Mouse (Mus musculus) brown adipose tissue, adult 24 weeks (tissue): ENCODE data around the gene Gm28363. TPM values are rescaled to one million over a fixed set of nuclear protein-coding genes. Genes with fewer than 3 reads are reported as not detected.
"Not testable (repeated sequence)": the region's sequence is repeated elsewhere in the genome, so short reads cannot be mapped to it uniquely, and the experiment has no call there.

ENCODE experiments used
- H3K27ac ChIP-seq: fragments of 200-500 bp; replicated peaks from 2 replicates; pipeline ENCODE4 v1.5.1; 2012; ENCODE audit warnings: low read depth, mild to moderate bottlenecking, low read length
- H3K4me1 ChIP-seq: fragments of 200-500 bp; 2 replicates; pipeline ENCODE4 v1.6.1; 2012; ENCODE audit warnings: low read length, mixed read lengths; ENCODE audit not compliant: control insufficient read depth, insufficient read depth, insufficient read length
- H3K4me3 ChIP-seq: fragments of 200-500 bp; 2 replicates; pipeline ENCODE4 v1.5.1; 2012; ENCODE audit warnings: low read depth, mild to moderate bottlenecking, low read length, moderate library complexity; ENCODE audit not compliant: insufficient read depth
- polyA plus RNA-seq: library from polyadenylated mRNA; stranded (reverse); fragments of >200 nt; gene quantifications from 2 replicates; pipeline ENCODE4 v1.2.4, GENCODE M21; 2012; ENCODE audit not compliant: missing spikeins, insufficient read depth, insufficient read length

Gene Gm28363
- polyA plus RNA-seq = not detected in 2 replicates

DNA sequence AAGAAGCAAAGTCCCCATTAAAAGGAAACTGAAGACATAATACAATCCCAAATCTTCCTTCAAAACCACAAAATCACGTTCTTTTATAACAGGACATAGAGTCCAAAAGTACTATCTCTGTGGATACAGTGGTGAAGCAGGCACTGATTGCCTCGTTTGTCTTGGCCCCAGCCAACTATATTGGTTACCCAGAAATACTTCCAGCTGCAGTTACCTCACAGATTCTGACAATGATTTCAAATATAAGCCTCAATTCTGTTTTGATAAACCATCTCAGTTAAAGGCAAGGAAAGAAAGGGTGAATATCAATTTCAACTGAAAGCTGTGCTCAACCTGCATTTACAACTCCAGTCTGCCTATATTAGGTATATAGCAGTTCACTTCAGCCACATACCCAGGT, at the start of gene Gm28363:
Gene Gm28363 (plus strand): TSS at position 301 of the 400 bp plus-strand sequence.
- H3K4me1 ChIP-seq = not testable (repeated sequence)

DNA sequence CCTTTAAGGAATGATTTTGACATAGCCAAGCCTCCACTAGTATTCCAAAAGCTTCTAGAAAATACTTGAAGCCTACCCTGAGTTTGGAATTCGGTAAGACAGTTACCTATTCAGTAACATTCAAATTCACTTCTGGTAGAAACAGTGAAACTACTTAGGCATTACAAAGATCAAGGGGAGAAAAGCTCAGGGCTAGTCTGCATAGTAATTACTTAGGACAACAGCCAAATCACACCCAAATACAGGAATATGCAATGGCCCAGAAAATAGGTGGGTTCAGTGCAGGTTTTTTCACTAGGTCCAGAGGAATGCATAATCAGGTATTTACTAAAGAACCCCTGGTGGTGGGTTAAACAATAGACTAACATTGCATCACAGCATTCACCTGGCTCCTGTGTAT, 46.7 kb upstream of the Gm28363 start:
- H3K4me3 ChIP-seq, H3K4me1 ChIP-seq, H3K27ac ChIP-seq: not testable (repeated sequence)

More for the DNA sequence above, at the start of gene Gm28363:
- not testable (repeated sequence) for H3K4me3 ChIP-seq, H3K27ac ChIP-seq

Other genes starting within 250 kb of the Gm28363 start
- gene B020011L13Rik, start 84.0 kb downstream of the Gm28363 start, polyA plus RNA-seq = not detected in 2 replicates
- gene Gm28360, start 132.9 kb downstream of the Gm28363 start, polyA plus RNA-seq = not detected in 2 replicates
- not detected in 2 replicates for gene Gm28168, start 230.9 kb downstream of the Gm28363 start, polyA plus RNA-seq